8 mouse cellular contexts compared by ENCODE assay signal in genomic region chr7:122015105-122015504, GRCm38 (mm10). TPM values are rescaled to one million over a fixed set of nuclear protein-coding genes. Genes with fewer than 3 reads are reported as not detected.
DNase-seq lines count a peak whose midpoint lies in the region; ATAC-seq and TF ChIP-seq lines count a peak whose summit lies in the region.
"Had no signal": no experiment of that assay in that cellular context is flagged by ENCODE, and none has a peak within 500 bp of the region (broad histone marks: within the 10 kb centered on the region; RNA-seq: fewer than 3 reads in every experiment).

No protein-coding gene starts in this region.

- H3K4me1 ChIP-seq in heart, embryonic 13.5 days, result peaks cover 59% of the 10 kb centered on the region

- no peaks in the 10 kb centered on the region for H3K27me3 ChIP-seq in heart, embryonic 13.5 days (replicated peaks)
- H3K27me3 ChIP-seq in myocyte (ENCODE audit: control insufficient read depth, insufficient read depth, insufficient read length), result no peaks in the 10 kb centered on the region
- H3K27me3 ChIP-seq: embryonic facial prominence, embryonic 12.5 days had no signal

- H3K9ac ChIP-seq in heart, embryonic 13.5 days, result peak overlapping the region; percentile 61
- H3K9ac ChIP-seq: embryonic facial prominence, embryonic 12.5 days had no signal

- H3K9me3 ChIP-seq in heart, embryonic 13.5 days, result no peaks in the 10 kb centered on the region
- H3K9me3 ChIP-seq: embryonic facial prominence, embryonic 12.5 days had no signal

- H3K79me2 ChIP-seq in myocyte (ENCODE audit: control insufficient read depth, insufficient read depth), result peaks cover 63% of the 10 kb centered on the region

- WGBS in heart, embryonic 13.5 days, result 14% methylated on average over 8 of the region's 8 CpGs

- peak overlapping the region; percentile 45 for H3K4me2 ChIP-seq in heart, embryonic 13.5 days
- peak overlapping the region; percentile 99 for H3K4me2 ChIP-seq in myocyte (ENCODE audit: low read depth)

- ATAC-seq in heart, embryonic 13.5 days (ENCODE audit: extremely low read depth, insufficient number of reproducible peaks, low FRiP score, low TSS enrichment), result no peak
- no peak for ATAC-seq in megakaryocyte progenitor cell, adult 5-6 weeks (replicated peaks; ENCODE audit: poor library complexity)

- H3K27ac ChIP-seq in heart, embryonic 13.5 days (replicated peaks), result peak overlapping the region; percentile 80
- H3K27ac ChIP-seq: embryonic facial prominence, embryonic 12.5 days had no signal

- no peak overlapping the region for H3ac ChIP-seq in myocyte (ENCODE audit: control insufficient read depth, insufficient read length)

- no peak for TF ChIP-seq POLR2A in myocyte (IDR thresholded peaks at IDR 0.05; ENCODE audit: insufficient read length, low read depth)

- DNase-seq in NIH3T3 (ENCODE audit: low read depth), result peak; percentile 60
- peak; percentile 63 for DNase-seq in adrenal gland, postnatal 25 days
- DNase-seq in kidney, postnatal 14 days, result peak; percentile 49
- DNase-seq in frontal cortex, adult 2 months (ENCODE audit: extremely low spot score in 1 of 2, low spot score in 1 of 2), result no peak

- peak overlapping the region; percentile 17 for H3K4me3 ChIP-seq in heart, embryonic 13.5 days
- H3K4me3 ChIP-seq in myocyte, result peak overlapping the region; percentile 17
- H3K4me3 ChIP-seq: embryonic facial prominence, embryonic 12.5 days had no signal

- peaks cover 31% of the 10 kb centered on the region for H3K36me3 ChIP-seq in heart, embryonic 13.5 days
- no peaks in the 10 kb centered on the region for H3K36me3 ChIP-seq in myocyte (ENCODE audit: control insufficient read depth, insufficient read depth)

TF ChIP-seq in myocyte, 11 proteins besides CTCF, POLR2A, EP300 and RAD21:
- TF ChIP-seq E2F4 (IDR thresholded peaks at IDR 0.05; ENCODE audit: insufficient read depth), result no peak
- TF ChIP-seq TCF12 (IDR thresholded peaks at IDR 0.05; ENCODE audit: insufficient read depth, poor library complexity, severe bottlenecking), result peak; percentile 27
- peak in 2 of 3 experiments; percentile 78 to 80 for TF ChIP-seq MYOD1 (IDR thresholded peaks at IDR 0.05; ENCODE audit: control insufficient read depth in 1 of 3, insufficient read length in 2 of 3, low read depth in 2 of 3)
- TF ChIP-seq MYOG (IDR thresholded peaks at IDR 0.05; ENCODE audit: control insufficient read depth in 1 of 3, insufficient read depth in 1 of 3, insufficient read length in 2 of 3, low read depth in 2 of 3), result peak in 1 of 3 experiments; percentile 33

RNA-seq across cellular contexts. Expression of gene Gga2, which starts 5.9 kb away (rescaled TPM):
- total RNA-seq in adrenal gland, postnatal 25 days (2021), result 16.6 and 17.6 TPM in 2 replicates
- 77.2 TPM in 2 replicates for polyA plus RNA-seq in heart, embryonic 13.5 days (2015; fragmentation: Nextera tagmentation; extraction: Ambion mirVana)
- polyA plus RNA-seq in myocyte (2012; fragmentation: generic; extraction: Trizol), result 63.9 TPM
- 29.2 and 34.3 TPM in 2 replicates for polyA plus RNA-seq in frontal cortex, adult 2 months (2012; rRNA removed)
- total RNA-seq in megakaryocyte progenitor cell, adult 5-6 weeks (2015), result 17.1 and 20.0 TPM in 2 replicates
- total RNA-seq in megakaryocyte progenitor cell, adult 5-6 weeks (2017), result 19.7 and 21.4 TPM in 2 replicates

RNA-seq across cellular contexts. Expression of gene Cog7, which starts 33.6 kb away (rescaled TPM):
- total RNA-seq in adrenal gland, postnatal 25 days (2021), result 23.1 and 31.7 TPM in 2 replicates
- polyA plus RNA-seq in heart, embryonic 13.5 days (2015; fragmentation: Nextera tagmentation; extraction: Ambion mirVana), result 17.3 and 18.2 TPM in 2 replicates
- 15.2 TPM for polyA plus RNA-seq in myocyte (2012; fragmentation: generic; extraction: Trizol)
- polyA plus RNA-seq in frontal cortex, adult 2 months (2012; rRNA removed), result 31.3 and 33.4 TPM in 2 replicates
- 15.1 and 17.9 TPM in 2 replicates for total RNA-seq in megakaryocyte progenitor cell, adult 5-6 weeks (2015)
- total RNA-seq in megakaryocyte progenitor cell, adult 5-6 weeks (2017), result 16.7 and 19.2 TPM in 2 replicates

RNA-seq across cellular contexts. Expression of gene Ubfd1, which starts 51.9 kb away (rescaled TPM):
- total RNA-seq in adrenal gland, postnatal 25 days (2021), result 53.2 and 56.1 TPM in 2 replicates
- 46.3 and 46.9 TPM in 2 replicates for polyA plus RNA-seq in heart, embryonic 13.5 days (2015; fragmentation: Nextera tagmentation; extraction: Ambion mirVana)
- 19.9 TPM for polyA plus RNA-seq in myocyte (2012; fragmentation: generic; extraction: Trizol)
- polyA plus RNA-seq in frontal cortex, adult 2 months (2012; rRNA removed), result 40.0 and 42.5 TPM in 2 replicates
- total RNA-seq in megakaryocyte progenitor cell, adult 5-6 weeks (2015), result 36.5 and 37.1 TPM in 2 replicates
- total RNA-seq in megakaryocyte progenitor cell, adult 5-6 weeks (2017), result 30.7 and 35.9 TPM in 2 replicates

RNA-seq across cellular contexts. Expression of gene Ears2, which starts 52.0 kb away (rescaled TPM):
- 18.5 and 19.7 TPM in 2 replicates for total RNA-seq in adrenal gland, postnatal 25 days (2021)
- 27.4 and 27.9 TPM in 2 replicates for polyA plus RNA-seq in heart, embryonic 13.5 days (2015; fragmentation: Nextera tagmentation; extraction: Ambion mirVana)
- 10.8 TPM for polyA plus RNA-seq in myocyte (2012; fragmentation: generic; extraction: Trizol)
- 5.6 and 6.0 TPM in 2 replicates for polyA plus RNA-seq in frontal cortex, adult 2 months (2012; rRNA removed)
- total RNA-seq in megakaryocyte progenitor cell, adult 5-6 weeks (2015), result 4.1 and 5.7 TPM in 2 replicates
- 6.6 and 7.7 TPM in 2 replicates for total RNA-seq in megakaryocyte progenitor cell, adult 5-6 weeks (2017)

Comparison
In these comparisons a context has a peak if more than half of its experiments do, and no peak if none do; other contexts are left out.
1. DNase-seq: peak in NIH3T3 (single experiment), adrenal gland, postnatal 25 days (single experiment) and kidney, postnatal 14 days (single experiment); none in frontal cortex, adult 2 months (0 of 2).